Mouse (Mus musculus): Measurements from ENCODE around the gene Olfr455. TPM values are rescaled to one million over a fixed set of nuclear protein-coding genes. Genes with fewer than 3 reads are reported as not detected.
A peak's percentile ranks its signal among the peaks of the same experiment; 100 is the strongest.

The Olfr455 gene
- total RNA-seq (2021) = not detected
- long read RNA-seq, experiment 1 = 0 reads
- long read RNA-seq, experiment 2 = 0 reads

DNA sequence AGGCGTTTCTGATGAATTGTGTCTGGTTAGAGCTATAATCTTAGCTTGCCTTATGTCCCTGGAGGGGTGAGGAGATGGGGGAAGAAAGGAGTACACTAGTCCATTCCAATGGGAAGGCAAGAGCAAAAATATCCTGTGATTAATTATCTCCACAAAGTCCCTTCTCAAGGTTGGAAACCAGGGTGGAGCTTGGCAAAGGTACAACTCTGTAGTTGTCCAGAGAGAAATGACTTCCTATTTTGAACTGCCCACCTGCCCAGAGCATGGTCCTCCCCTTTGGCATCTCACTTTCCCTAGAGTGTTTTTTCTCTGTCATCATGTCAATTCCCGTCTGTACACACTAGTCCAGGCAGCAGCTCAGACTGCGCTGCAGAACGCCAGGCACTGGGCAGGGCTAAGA, at the start of gene Olfr455:
Gene Olfr455 (minus strand): TSS at position 127 of the 400 bp plus-strand sequence.
- DNase-seq (ENCODE audit: low spot score in 2 of 2) = no peak

DNA sequence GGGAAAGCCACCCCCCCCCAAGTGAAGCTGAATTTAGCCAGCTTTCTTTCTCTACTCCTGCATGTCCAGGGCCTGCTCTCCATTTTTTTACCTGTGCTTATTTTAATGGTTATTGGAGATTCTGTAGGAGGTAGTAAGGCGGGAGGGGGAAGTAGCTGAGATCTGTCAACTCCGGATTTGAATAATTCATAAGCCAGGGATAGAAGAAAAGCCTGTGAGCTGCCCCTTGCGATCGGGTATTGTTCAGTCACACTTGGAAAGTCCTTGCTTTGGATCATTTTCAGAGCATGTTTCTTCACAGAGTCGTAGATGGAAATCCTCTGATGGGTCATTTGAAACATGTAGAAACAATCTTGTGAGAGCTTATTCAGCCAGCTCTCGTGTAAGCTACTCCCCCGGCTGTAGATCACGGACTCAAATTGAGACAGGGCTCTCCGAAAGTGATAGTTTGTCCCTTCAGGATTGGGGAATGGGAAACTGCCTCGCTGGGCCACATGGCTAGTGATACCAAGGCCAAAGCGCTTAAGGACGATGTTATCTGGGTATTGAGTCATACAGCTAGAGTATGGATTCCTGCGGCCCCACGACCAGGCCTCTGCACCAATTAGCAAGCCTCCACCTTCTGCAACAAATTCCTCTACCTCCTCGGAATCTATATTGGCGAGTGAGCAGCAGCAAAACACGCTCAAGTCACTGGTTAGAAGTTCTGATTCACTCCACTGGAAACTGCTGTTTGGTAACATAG, 45.9 kb upstream of the Olfr455 start:
- DNase-seq (ENCODE audit: low spot score in 2 of 2) = no peak

DNA sequence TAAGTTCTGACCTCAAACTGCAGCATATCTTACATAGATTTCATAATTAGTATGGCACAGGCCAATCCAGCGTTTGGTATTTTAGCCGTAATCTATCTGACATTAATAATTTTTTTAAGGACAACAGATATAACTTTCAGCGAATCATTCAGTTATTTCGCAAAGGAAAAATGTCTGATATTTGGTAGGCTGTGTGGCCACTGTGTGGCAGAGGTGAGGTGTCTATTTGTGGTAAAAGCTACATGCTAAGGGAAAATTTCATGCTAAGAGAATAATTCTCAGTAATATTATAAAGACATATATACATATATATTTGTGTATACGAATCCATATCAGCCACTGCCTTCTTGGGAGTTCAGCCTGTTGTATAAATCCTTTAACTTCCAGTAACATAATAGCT, 39.2 kb upstream of the Olfr455 start:
- DNase-seq (ENCODE audit: low spot score in 2 of 2) = no peak

GRCm38 (mm10) chr6:42583488-42583872, 36.1 kb upstream of the Olfr455 start:
- DNase-seq (ENCODE audit: low spot score in 2 of 2) = peak; percentile 31 to 58

- DNase-seq (ENCODE audit: low spot score in 2 of 2) = no peak
These were observed 35.5 kb upstream of the Olfr455 start for GRCm38 (mm10) chr6:42582741-42583487.

- no peak for DNase-seq (ENCODE audit: low spot score in 2 of 2)
These were observed 31.3 kb upstream of the Olfr455 start for GRCm38 (mm10) chr6:42578678-42579077.

GRCm38 (mm10) chr6:42577433-42577832, 30.0 kb upstream of the Olfr455 start:
- DNase-seq (ENCODE audit: low spot score in 2 of 2) = no peak

DNA sequence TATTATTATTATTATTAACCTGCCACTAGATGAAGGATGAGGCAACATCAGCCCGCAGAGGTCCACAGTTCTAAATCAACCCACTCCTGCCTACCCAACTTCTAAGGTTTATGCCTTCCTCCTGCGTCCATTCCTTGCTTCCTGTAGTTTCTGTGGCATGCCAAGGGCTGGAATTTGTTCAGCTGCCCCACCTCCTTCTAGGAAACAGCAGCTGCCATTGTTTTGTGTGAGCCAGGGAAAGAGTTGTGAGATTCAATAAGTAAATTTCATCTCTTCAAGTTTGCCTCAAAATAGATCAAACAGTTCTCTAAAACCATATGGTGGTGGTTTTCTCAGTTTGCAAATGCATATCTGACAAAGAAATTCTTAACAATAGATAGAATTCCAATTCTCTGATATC, 20.8 kb upstream of the Olfr455 start:
- peak in 1 of 2 experiments; percentile 8 for DNase-seq (ENCODE audit: low spot score in 2 of 2)

- no peak for DNase-seq (ENCODE audit: low spot score in 2 of 2)
These were observed 18.8 kb upstream of the Olfr455 start for GRCm38 (mm10) chr6:42566076-42566598.

- no peak for DNase-seq (ENCODE audit: low spot score in 2 of 2)
These were observed 14.9 kb upstream of the Olfr455 start for GRCm38 (mm10) chr6:42562280-42562679.

GRCm38 (mm10) chr6:42560885-42561284, 13.5 kb upstream of the Olfr455 start:
- DNase-seq (ENCODE audit: low spot score in 2 of 2) = no peak

GRCm38 (mm10) chr6:42558641-42559040, 11.3 kb upstream of the Olfr455 start:
- no peak for DNase-seq (ENCODE audit: low spot score in 2 of 2)

DNA sequence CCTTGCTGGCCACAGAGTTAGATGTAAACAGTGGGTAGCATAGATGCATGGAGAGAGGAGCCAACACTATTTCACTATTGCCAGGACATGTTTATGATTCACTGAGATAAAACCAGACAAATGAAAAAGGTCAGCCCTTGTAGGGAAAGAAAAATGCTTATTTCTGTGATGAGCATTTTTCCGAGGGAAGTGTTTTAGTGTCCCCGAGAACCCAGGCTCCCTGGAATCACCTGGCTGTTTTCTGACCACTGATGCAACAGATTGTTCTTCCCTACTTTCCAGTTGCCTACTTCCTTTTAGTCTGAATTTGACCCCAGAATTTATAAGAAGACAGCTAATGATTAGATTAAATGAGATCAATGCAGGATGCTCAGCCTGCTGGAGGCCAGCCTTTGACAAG, 1.2 kb downstream of the Olfr455 start:
- DNase-seq (ENCODE audit: low spot score in 2 of 2) = no peak

GRCm38 (mm10) chr6:42545451-42545885, 1.9 kb downstream of the Olfr455 start:
- no peak for DNase-seq (ENCODE audit: low spot score in 2 of 2)

DNA sequence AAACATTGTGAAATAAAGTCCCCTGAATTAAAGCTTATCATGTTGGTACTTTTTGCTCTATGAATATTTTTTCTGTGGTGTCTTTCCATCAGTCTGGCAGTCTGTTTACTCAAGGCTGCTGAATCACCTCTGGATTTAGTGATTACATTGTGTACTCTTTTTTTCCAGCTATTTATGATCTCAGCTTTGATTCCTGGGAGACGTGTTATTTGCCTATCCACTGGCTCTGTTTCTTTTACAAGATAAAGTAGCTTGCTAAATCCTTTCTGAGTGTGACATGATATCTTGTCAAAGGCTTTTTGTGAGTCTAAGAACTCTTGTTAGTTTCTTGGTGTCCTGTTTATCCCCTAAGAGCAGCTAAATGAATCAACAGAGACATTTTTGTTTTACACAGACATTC, 2.5 kb downstream of the Olfr455 start:
- DNase-seq (ENCODE audit: low spot score in 2 of 2) = no peak

GRCm38 (mm10) chr6:42542036-42543031, 5.1 kb downstream of the Olfr455 start:
- no peak for DNase-seq (ENCODE audit: low spot score in 2 of 2)

DNA sequence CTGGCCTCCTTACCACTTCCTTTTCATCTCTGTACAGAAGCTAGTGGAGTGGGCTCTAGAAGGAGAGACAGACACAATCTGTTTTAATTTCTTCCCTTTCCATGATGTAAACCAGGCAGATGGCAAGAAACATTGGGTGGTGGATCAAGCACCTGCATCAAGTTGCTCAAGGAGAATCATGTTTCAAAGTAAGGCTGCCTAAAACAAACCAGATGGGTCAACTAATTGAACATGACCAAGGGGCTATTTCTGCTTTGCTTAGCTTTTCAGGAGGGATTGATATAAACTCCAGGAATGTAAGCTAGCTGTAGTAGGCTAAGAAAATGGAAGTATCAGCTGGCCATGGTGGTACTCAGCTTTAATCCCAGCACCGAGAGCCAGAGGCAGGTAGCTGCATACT, 6.7 kb downstream of the Olfr455 start:
- DNase-seq (ENCODE audit: low spot score in 2 of 2) = no peak

DNA sequence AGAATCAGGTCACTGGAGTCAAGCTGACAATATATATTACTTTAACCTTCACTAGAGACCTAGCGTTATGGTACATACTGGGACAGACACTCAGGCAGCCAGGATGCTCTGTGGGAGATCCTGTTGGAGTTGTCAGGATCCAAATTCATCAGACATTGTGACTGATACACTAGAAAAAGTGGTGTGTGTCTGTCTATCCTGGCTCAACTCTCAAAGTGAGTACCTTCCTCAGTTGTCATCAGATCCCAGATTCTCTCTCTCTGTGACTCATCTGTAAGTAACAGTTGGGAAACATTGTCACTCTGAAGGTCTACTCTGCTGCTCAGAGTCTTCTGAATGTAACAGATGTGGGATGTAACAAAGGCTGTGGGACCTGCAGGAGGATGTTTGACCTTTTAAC, 7.7 kb downstream of the Olfr455 start:
- DNase-seq (ENCODE audit: low spot score in 2 of 2) = no peak

DNA sequence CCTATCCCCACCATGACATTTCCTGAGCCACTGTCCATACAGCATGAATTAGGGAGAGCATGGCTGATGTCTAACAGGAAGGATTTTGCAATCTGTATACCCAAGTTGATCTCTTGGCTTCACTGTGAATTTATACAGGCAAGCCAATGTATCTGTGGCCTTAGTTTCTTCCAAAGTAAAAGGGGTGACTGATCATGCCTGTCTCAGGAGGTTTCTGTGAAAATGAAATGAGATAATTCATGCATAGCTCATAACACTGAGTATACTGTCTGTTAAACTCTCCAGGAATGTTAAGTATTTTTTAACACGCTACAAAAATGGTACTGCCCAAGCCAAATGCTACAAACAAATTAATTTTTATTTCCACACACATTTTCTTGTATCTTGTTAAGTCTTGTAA, 33.9 kb downstream of the Olfr455 start:
- DNase-seq (ENCODE audit: low spot score in 2 of 2) = no peak

- DNase-seq (ENCODE audit: low spot score in 2 of 2) = no peak
These were observed 38.1 kb downstream of the Olfr455 start for GRCm38 (mm10) chr6:42509311-42509710.

DNA sequence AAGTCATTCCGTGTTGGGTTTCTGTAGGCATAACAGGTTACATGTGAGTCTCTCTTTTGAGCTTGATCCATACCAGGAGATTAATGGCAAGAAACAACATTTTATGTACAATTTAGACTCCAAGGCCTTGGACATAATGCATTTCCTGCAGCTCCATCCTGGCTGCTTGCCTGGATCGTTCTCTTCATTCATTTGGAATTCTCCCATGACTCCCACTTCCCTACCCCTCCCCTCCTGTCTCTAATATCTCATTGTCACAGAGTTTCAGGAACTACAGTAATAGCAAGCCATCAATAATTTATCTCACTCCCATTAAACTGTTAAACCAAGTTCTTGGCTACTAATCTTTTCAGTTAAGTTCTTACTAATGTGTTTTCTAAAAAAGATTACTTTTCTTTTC, 43.9 kb downstream of the Olfr455 start:
- DNase-seq (ENCODE audit: low spot score in 2 of 2) = peak in 1 of 2 experiments; percentile 17
